Mouse (Mus musculus): ENCODE measurements around the gene Tex46. TPM values are rescaled to one million over a fixed set of nuclear protein-coding genes. Genes with fewer than 3 reads are reported as not detected.

Gene Tex46
- polyA plus RNA-seq (2012; ENCODE audit: insufficient read depth, insufficient read length, missing spikeins), result not detected in 2 replicates

GRCm38 (mm10) chr4:136610387-136610856 is at the start of gene Tex46:
Gene Tex46 (plus strand): TSS chr4:136610437.
- Histone ChIP-seq H3K4me1 (ENCODE audit: control insufficient read depth, insufficient read depth, insufficient read length, low read length) (no peaks in the 10 kb centered on the region), H3K27ac (replicated peaks; ENCODE audit: low read depth, low read length) (no peak within 1 kb of the TSS), H3K4me3 (ENCODE audit: insufficient read depth, low read depth, low read length) (no peak within 1 kb of the TSS)

- no peak overlapping the region for H3K27ac ChIP-seq (replicated peaks; ENCODE audit: low read depth, low read length)
- H3K4me1 ChIP-seq (ENCODE audit: control insufficient read depth, insufficient read depth, insufficient read length, low read length), result no peaks in the 10 kb centered on the region
- H3K4me3 ChIP-seq (ENCODE audit: insufficient read depth, low read depth, low read length), result no peak overlapping the region
Observed at GRCm38 (mm10) chr4:136562755-136563154, 47.5 kb upstream of the Tex46 start.

GRCm38 (mm10) chr4:136568629-136569028 is 41.6 kb upstream of the Tex46 start:
- no peak overlapping the region for H3K4me3 ChIP-seq (ENCODE audit: insufficient read depth, low read depth, low read length)
- H3K4me1 ChIP-seq (ENCODE audit: control insufficient read depth, insufficient read depth, insufficient read length, low read length), result no peaks in the 10 kb centered on the region
- H3K27ac ChIP-seq (replicated peaks; ENCODE audit: low read depth, low read length), result no peak overlapping the region

GRCm38 (mm10) chr4:136569998-136570397 is 40.2 kb upstream of the Tex46 start:
- Histone ChIP-seq H3K4me3 (ENCODE audit: insufficient read depth, low read depth, low read length) (no peak overlapping the region), H3K27ac (replicated peaks; ENCODE audit: low read depth, low read length) (no peak overlapping the region), H3K4me1 (ENCODE audit: control insufficient read depth, insufficient read depth, insufficient read length, low read length) (no peaks in the 10 kb centered on the region)

DNA sequence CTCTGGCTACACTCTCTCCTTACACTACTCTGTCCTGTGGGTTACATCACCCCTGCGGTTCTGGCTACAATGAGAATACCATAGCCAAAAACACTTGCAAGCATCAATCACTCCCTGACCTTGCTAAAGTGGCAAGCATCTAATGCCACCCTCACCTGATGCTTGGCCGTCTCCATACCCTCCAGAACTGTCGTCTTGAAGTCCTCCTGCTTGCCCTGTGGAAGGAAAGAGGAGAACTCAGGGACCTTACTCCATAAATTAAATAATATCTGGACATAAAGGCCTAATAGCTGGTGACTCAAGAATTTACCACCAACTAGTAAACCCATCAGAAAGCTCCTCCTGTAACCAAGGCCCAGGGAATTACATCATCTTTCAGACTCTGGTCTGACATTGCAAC is 28.4 kb upstream of the Tex46 start:
- Histone ChIP-seq H3K4me1 (ENCODE audit: control insufficient read depth, insufficient read depth, insufficient read length, low read length) (peaks cover 12% of the 10 kb centered on the region), H3K4me3 (ENCODE audit: insufficient read depth, low read depth, low read length) (no peak overlapping the region), H3K27ac (replicated peaks; ENCODE audit: low read depth, low read length) (no peak overlapping the region)

GRCm38 (mm10) chr4:136587221-136587827 is 22.9 kb upstream of the Tex46 start:
- no peak overlapping the region for H3K4me3 ChIP-seq (ENCODE audit: insufficient read depth, low read depth, low read length)
- no peak overlapping the region for H3K27ac ChIP-seq (replicated peaks; ENCODE audit: low read depth, low read length)
- peaks cover 17% of the 10 kb centered on the region for H3K4me1 ChIP-seq (ENCODE audit: control insufficient read depth, insufficient read depth, insufficient read length, low read length)

DNA sequence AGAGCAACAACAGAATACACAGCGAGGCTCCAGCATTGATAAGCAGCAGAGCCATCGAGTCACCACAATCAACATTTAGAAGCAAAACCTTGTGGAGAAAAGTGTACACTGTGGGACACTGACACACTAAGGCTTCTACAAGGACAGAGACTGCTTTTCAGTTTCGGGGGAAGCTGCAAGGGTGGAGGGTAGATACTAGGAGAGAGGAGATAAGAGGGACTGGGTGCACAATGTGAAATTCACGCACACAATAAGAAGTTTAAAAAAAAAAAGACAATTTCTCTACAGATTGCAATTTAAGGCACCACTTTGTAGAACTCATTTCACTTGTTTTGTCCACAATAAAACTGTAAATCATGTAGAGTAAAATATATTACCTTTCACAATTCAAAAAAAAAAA is 22.2 kb upstream of the Tex46 start:
- Histone ChIP-seq H3K27ac (replicated peaks; ENCODE audit: low read depth, low read length) (no peak overlapping the region), H3K4me1 (ENCODE audit: control insufficient read depth, insufficient read depth, insufficient read length, low read length) (peaks cover 14% of the 10 kb centered on the region), H3K4me3 (ENCODE audit: insufficient read depth, low read depth, low read length) (no peak overlapping the region)

GRCm38 (mm10) chr4:136592111-136592510 is 18.1 kb upstream of the Tex46 start:
- H3K27ac ChIP-seq (replicated peaks; ENCODE audit: low read depth, low read length), result no peak overlapping the region
- peaks cover 11% of the 10 kb centered on the region for H3K4me1 ChIP-seq (ENCODE audit: control insufficient read depth, insufficient read depth, insufficient read length, low read length)
- no peak overlapping the region for H3K4me3 ChIP-seq (ENCODE audit: insufficient read depth, low read depth, low read length)

- H3K4me1 ChIP-seq (ENCODE audit: control insufficient read depth, insufficient read depth, insufficient read length, low read length), result peaks cover 5% of the 10 kb centered on the region
- H3K27ac ChIP-seq (replicated peaks; ENCODE audit: low read depth, low read length), result no peak overlapping the region
- no peak overlapping the region for H3K4me3 ChIP-seq (ENCODE audit: insufficient read depth, low read depth, low read length)
Observed at GRCm38 (mm10) chr4:136594006-136594405, 16.2 kb upstream of the Tex46 start.

DNA sequence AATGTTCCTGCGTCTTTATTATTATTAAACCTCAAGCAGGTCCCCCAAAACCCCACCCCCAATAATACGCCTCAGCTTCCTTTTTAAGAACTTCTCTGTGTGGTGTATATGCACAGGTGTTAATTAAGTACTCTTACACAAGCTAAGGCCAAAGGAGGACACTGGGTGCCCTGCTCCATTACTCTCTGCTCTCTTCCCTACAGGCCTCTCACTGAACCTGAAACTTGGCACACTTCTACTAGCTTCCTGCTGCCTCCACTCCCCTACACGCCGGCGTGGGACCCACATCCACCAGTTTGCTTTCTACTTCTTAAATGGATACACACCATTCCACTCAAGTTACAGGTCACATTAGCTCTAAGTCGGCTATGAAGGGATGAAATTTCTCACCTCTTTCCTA is 15.0 kb upstream of the Tex46 start:
- Histone ChIP-seq H3K4me1 (ENCODE audit: control insufficient read depth, insufficient read depth, insufficient read length, low read length) (peaks cover 5% of the 10 kb centered on the region), H3K4me3 (ENCODE audit: insufficient read depth, low read depth, low read length) (no peak overlapping the region), H3K27ac (replicated peaks; ENCODE audit: low read depth, low read length) (no peak overlapping the region)

GRCm38 (mm10) chr4:136598268-136598876 is 11.9 kb upstream of the Tex46 start:
- H3K27ac ChIP-seq (replicated peaks; ENCODE audit: low read depth, low read length), result no peak overlapping the region
- H3K4me3 ChIP-seq (ENCODE audit: insufficient read depth, low read depth, low read length), result no peak overlapping the region
- peaks cover 15% of the 10 kb centered on the region for H3K4me1 ChIP-seq (ENCODE audit: control insufficient read depth, insufficient read depth, insufficient read length, low read length)

DNA sequence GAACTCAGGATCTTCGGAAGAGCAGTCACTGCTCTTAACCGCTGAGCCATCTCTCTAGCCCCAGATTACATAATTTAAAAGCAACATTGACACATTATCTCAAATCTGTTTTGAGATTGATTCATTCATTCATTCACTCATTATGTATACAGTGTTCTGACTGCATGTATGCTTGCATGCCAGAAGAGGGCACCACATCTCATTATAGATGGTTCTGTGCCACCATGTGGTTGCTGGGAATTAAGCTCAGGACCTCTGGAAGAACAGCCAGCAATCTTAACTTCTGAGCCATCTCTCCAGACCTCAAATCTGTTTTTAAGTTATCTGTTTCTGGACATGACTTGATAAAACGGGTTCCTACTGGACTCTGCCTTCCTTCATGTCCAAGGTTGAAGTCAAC is 10.4 kb upstream of the Tex46 start:
- Histone ChIP-seq H3K4me3 (ENCODE audit: insufficient read depth, low read depth, low read length) (peak overlapping the region; percentile 16; the same call in 1 of the 2 replicates), H3K4me1 (ENCODE audit: control insufficient read depth, insufficient read depth, insufficient read length, low read length) (peaks cover 10% of the 10 kb centered on the region), H3K27ac (replicated peaks; ENCODE audit: low read depth, low read length) (no peak overlapping the region)

GRCm38 (mm10) chr4:136600536-136600935 is 9.7 kb upstream of the Tex46 start:
- Histone ChIP-seq H3K4me1 (ENCODE audit: control insufficient read depth, insufficient read depth, insufficient read length, low read length) (peaks cover 10% of the 10 kb centered on the region), H3K27ac (replicated peaks; ENCODE audit: low read depth, low read length) (no peak overlapping the region), H3K4me3 (ENCODE audit: insufficient read depth, low read depth, low read length) (no peak overlapping the region)

GRCm38 (mm10) chr4:136601476-136601875 is 8.8 kb upstream of the Tex46 start:
- Histone ChIP-seq H3K4me3 (ENCODE audit: insufficient read depth, low read depth, low read length) (peak overlapping the region; percentile 88), H3K4me1 (ENCODE audit: control insufficient read depth, insufficient read depth, insufficient read length, low read length) (peaks cover 10% of the 10 kb centered on the region), H3K27ac (replicated peaks; ENCODE audit: low read depth, low read length) (no peak overlapping the region)

GRCm38 (mm10) chr4:136602018-136602554 is 8.2 kb upstream of the Tex46 start:
- Histone ChIP-seq H3K4me1 (ENCODE audit: control insufficient read depth, insufficient read depth, insufficient read length, low read length) (peaks cover 10% of the 10 kb centered on the region), H3K27ac (replicated peaks; ENCODE audit: low read depth, low read length) (peak overlapping the region; percentile 65), H3K4me3 (ENCODE audit: insufficient read depth, low read depth, low read length) (peak overlapping the region; percentile 88)

DNA sequence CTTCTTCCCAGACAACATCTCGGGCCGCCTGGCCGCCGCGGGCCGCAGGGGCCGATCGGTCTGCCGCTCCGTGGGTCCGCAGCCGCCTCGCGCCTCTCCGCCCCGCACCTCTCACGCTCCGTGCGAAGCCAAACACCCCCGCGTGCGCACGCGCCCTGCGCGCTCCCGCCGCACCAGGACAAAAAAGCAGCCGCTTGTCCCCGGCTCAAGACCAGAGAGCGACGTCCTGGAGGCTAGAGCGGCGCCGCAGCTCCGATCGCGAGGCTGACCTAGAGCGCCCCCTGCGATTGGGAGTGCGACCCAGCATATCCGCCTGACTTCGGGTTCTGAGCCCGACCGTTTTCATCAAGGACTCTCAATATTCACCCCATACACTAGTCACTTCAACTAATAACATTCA is 7.7 kb upstream of the Tex46 start, which contains the start of gene Kdm1a:
Gene Kdm1a (minus strand): TSS at position 156 of the 400 bp plus-strand sequence.
- H3K4me3 ChIP-seq (ENCODE audit: insufficient read depth, low read depth, low read length), result peak within 1 kb of the TSS; percentile 88
- H3K4me1 ChIP-seq (ENCODE audit: control insufficient read depth, insufficient read depth, insufficient read length, low read length), result peaks cover 10% of the 10 kb centered on the region
- peak within 1 kb of the TSS; percentile 65 for H3K27ac ChIP-seq (replicated peaks; ENCODE audit: low read depth, low read length)
